Mouse (Mus musculus): ENCODE results near the gene Pgrmc2.

- no peak for TF ChIP-seq EP300 (IDR thresholded peaks at IDR 0.05; ENCODE audit: low read depth)
- TF ChIP-seq CTCF (IDR thresholded peaks at IDR 0.05; ENCODE audit: low read depth), result no peak
Measured at GRCm38 (mm10) chr3:41078673-41079072, 4.2 kb downstream of the Pgrmc2 start.
